Mouse (Mus musculus) layer of hippocampus, postnatal 14 days (tissue): ENCODE measurements at regions not wholly inside any gene's neighbourhood (a gene's known extent, or its start where the extent isn't known, plus 50 kb on each side); places are given as distances from the start of the nearest gene placed in this dataset.
A peak's percentile ranks its signal among the peaks of the same experiment; 100 is the strongest.

Experiments
- DNase-seq, 2 experiments: peaks; one replicate each; pipeline ENCODE4 v3.0.0; 2021 to 2022; ENCODE audit warnings: low spot score in 2 of 2, mixed read lengths in 1 of 2

DNA sequence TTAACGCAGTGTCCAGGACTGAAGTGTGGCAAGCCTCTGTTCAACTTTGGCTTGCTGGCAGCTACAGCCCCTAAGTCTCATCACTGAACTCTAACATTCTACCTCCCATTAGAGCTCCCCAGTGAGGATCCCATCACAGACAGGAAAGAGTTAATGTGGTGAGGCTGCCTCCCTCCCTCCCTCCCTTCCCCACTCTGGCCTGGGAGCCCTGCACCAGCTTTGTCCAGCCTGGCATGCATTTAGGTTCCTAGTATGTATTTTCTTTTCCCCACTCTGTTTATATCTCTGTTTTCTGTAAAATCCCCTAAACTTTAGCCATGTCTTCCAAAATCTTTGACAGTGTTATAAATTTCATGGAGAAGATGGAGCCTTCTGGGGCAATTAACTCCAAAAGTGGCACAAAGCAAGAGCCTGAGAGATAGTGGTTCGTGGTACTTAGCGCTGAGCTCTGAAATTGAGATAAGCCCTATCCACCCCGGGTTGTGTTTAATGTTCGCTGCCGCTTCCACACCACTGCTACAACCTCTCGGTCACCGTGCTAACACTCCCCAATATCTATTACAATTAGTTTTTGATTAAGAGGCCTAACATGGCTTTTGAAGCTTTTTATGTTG, 130.1 kb upstream of the Nr2f2 start:
- DNase-seq, result no peak

DNA sequence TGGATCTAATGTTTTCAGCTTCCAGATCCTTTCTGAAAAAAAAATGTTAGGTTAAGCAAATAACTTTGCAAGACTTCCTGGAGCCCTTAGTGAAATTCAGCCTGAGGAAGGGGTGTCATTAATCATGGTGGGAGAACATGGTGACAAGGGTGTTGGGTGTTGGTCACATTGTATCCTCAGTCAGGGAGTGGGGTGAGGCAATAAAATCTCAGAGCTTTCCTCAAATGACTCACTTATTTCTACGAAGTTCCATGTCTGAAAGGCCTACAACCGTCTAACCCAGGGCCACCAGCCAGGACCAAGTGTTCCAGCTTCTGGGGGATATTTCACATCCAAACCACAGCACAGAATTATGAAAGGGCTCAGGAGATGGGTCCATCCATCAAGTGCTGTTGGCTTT, 117.7 kb upstream of the Nr2f2 start:
- DNase-seq, result no peak

DNA sequence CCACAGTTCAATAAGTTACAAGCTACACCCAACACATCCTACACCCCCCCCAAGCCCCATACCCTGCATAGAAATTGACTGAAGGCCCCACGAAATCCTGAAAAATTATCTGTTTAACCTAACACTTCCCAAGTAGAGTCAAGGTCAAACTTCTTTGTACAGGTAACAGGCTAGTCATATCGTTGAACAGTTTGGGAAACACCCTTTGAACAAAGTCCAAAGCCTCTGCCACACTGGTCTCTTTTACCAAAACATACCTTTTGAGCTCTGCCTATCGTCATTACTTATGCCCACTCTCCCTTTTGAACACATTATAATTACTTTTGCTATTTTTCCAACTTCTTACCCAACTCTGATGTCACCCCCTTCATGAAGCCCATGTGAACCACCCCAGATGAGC, 117.0 kb upstream of the Nr2f2 start:
- no peak for DNase-seq

DNA sequence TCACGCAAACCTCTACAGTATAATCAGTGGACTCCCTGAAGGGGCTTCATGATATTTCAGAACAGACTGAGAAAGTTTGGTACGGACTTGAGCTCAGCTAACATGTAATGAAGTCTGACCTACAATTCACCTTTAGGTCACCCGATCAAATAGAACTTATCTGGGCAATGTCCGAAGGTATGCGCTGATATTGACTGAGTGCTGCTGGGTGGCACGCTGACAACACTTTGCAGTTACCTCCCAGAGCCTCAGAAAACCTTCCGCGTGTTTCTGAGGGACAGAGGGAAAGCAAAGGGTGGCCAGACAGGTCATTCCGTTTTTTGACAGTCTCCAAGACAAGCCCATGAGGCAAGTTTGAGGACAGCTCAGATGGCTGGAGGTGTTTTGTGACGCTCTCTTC, 115.3 kb upstream of the Nr2f2 start:
- DNase-seq, result no peak

DNA sequence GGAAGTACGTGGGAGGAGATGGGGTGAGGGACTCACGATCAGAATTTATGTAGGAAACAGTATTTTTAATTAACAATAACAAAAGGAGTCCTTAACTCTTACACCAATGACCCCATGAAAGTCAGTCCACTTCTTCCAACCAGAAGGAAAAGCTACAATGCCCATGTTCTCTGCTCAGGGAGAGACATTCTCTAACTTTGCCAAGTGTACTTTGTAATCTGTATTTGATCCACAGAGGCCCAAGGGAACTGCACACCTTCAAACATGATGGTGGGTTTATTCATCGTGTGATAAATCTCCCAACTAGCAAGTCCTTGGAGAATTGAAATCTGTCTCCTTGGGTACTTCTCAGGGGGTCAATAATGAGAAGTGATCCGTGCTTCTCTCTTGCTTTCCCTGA, 106.3 kb upstream of the Nr2f2 start:
- DNase-seq, result no peak

DNA sequence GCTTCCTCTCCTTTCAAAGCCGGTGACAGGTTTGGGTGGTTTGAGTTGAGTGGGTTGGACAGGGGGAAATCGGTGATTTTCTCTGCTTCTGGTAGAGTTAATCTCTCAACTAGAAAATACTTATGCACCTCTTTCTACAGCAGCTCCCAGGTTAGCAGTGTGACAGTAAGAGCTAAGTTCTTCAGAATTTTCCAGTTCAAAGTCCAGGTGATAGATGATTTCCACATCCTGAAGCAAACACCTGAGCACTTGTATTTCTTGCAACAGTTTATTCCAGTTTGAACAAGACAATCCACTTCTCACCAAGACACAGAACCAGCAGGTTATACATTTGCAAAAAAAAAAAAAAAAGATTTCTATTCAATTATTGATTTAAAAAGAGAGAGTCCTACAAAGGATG, 104.0 kb upstream of the Nr2f2 start:
- no peak for DNase-seq

DNA sequence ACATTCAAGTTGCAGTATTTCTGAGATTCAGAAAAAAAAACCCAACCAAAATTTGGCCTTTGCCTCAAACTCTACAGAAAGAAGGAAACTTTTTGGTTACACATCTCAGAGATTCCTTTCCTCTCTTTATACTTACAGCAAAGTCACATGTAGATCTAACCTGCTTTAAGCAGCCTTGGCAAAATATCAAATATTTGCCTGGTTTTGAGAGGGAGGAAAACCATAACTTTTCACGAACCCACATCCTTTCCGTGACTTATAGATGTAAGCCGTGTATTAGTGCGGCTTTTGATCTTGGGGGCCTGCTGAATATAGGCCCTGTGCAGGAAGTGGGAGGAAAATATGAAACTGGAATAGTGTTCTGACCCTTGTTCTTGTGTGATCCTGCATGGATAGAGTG, 95.6 kb upstream of the Nr2f2 start:
- DNase-seq, result no peak

DNA sequence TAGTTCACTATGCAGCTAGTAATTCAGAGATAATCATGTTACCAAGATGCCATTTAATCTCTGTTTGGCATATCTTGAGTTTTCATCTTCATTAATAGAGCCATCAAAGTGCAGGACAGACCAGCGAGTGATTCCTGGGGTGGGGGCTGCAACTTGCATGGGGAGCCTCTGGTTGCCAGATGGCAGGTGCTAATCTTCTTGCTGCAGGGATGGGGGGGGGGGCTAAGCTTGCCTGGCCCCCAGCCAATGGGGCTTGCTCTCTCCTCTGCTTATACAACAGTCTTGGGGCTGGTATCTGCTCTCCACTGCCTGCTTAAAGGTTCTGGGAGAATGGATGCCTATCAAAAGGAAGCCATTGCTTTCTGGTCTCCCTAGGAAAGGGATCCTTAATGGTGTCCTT, 88.0 kb upstream of the Nr2f2 start:
- DNase-seq, result no peak

DNA sequence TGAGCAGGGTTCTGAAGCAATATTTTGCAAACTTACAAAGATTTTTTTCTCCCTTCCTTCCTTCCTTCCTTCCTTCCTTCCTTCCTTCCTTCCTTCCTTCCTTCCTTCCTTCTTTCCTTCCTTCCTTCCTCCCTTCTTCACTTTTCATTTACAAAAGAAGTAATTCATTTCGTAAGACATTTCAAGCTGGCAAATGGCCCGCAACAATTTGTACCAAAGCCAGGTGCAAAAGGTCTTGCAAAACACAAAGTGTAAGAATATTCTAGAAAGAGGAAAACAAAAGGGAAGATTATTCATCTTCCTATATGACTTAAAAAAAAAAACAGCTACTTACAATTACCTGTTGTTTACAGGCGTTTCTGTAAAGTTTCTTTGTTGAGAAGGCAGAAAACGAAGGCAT, 86.3 kb upstream of the Nr2f2 start:
- no peak for DNase-seq

DNA sequence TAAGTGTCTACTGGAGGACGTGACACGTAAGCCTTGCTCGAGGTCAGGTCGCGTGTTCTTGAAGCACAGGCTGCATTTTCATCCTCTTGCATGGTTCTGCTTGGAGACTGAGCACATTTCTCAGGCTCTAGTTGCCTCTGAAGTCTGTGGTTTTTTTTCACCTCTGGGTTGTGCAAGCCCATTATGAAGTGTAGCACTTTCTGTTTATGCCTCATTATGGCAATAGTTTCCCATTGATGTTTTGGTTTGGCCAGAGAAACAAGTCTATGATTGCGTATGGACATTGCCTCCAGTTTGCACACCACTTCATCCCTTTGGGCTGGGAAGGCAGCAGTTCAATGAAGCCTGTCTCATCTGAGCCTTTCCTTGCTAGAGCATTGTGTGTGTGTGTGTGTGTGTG, 72.4 kb upstream of the Nr2f2 start:
- no peak for DNase-seq

DNA sequence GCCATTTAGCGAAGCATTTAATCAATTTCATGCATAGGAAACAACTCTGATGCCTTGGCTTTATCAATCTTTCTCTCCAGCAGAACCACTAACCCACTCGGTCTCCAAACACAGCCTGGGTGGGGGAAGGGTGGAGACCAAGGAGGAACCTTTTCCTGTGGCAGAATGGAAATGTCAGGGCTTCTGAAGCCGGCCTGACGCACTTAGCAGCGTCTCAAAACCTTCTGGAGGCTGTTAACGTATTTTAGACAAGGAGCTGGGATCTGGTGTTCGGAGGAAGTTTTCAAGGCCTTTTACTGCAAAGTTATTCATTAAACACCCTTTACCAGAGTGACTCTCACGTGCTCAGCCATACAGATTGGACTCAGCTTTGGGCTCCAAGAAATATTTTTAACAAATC, 67.3 kb upstream of the Nr2f2 start:
- DNase-seq, result no peak

DNA sequence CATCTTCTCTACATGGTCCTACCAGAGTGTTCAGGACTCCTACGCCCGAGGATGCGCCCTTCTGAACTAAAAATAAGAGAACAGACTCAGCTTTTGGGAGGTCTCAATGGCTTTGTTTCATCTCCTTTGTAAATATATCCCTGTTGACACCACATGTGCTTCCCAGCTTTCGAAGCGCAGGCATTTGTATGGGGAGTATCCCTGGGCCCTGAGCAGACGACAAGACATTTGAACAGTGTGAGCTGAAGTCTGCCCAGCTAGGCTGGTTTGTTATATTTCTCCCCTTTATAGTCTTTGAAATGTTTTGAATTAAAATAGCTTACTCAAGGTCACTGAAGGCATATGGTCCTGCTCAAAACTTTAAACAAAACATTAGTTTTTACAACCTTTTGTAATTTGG, 66.8 kb upstream of the Nr2f2 start:
- no peak for DNase-seq

DNA sequence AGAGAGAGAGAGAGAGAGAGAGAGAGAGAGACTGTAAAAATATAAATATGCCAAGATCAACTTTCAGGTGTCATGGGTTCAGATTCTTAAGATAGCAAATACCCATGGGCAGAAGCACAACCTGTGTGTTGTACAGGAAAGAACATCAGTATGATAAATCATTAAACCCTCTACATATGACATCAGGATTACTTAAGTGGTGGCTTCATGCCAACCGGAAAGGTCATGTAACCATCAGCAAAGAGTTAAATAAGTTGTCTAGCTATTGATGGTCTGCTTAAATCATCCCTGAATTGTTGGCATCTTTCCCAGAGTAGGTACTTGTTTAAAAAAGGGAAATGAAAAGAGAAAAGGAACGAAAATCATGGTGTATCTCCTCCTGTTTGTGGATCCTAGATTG, 65.2 kb upstream of the Nr2f2 start:
- DNase-seq, result no peak

DNA sequence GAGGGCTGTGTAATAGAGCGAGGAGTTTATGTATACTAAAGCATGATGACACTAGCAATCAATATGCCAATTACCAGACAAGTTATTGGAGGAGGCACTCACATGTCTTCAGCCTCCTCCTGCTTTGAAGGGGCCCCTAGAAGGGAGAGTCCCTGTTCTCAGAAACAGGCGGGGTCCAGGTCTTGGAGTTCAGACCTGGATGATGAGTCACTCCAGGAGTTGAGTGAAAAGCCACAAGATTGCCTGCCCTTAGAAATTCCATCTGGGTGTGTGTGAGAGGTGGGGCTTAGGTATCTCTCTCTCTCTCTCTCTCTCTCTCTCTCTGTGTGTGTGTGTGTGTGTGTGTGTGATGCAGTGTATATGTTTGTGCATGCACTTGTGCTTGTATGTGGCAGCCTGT, 62.8 kb upstream of the Nr2f2 start:
- no peak for DNase-seq

DNA sequence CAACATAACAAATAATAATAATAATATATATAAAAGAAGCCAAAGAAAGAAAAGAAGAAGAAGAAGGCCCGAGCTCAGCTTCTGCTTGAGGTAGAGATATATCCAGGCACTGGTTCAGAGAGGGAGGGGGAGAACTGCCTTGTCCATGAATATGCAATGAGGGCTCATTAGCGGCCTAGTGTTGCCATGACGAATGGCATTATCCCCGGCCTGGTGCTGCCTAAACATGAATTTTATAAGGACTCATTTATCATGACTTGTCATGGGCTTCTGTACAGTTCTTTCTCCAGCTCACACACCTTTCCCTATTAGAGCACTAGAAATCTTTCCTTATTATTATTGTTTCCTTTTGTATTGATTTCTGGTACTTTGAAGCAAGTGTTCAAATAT, 57.7 kb upstream of the Nr2f2 start:
- DNase-seq, result peak in 1 of 2 experiments; percentile 2

DNA sequence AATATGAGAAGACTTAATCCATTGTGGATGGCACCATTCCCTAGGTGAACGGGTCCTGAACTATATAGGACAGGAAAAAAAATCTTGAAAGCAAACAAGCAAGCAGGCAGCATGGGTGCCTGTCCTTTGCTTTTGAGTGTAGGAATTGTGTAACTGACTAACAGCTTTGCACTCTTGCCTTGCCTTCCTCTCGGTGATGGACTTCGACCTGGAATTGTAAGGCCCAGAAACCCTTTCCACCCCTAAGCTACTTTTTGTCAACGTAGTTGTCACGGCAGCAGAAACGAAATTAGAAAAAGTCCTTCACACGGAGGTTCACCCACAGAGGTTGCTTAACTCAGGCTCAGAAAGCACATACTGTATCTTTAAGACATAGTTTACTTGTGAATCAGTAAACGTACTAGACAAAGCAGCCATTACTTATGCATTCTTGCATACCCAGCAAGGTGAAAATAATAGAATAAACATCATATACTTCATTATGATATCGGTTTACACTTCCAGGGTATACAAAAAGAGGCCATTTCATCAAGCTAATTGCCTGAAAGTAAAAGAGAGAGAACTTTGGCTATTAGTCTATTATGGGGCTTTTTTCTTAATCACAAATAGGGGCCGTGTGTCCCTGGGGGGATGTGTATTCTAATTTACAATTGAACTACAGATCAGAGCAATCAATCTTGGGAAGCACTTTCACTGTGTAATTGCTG, 57.1 kb upstream of the Nr2f2 start:
- no peak for DNase-seq

DNA sequence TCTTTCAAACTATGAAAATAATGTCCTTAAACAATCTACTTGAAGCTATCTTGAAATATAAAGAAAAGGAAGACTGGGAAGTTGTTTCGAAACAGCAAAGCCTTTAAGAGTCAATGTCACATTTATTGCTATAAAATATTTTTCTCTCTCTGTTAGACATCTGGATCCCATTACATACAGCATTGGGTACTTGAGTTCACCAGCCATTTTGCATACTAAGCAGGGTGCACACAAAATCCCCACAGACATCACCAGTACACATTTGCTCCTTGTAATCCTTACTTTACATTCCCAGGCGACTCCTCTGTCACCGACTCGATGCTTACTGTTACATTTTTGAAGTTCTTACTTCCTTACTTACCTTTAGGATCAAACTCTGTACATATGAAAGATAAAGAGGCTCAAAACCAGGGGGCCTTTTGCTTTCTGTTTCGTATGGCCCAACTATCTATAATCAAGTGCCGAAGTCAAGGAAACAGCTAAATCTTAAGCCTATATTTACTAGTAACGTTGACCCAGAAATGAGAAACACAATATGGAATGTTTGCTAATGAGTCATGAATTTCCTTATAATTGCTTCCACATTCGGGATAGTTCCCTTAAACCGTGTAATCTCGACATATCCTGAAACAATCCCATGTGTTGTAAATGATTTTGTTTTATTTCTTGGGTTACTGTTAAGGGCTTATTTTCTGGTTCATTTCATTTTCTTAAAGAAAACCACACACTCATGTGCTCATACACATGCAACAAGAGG, 49.8 kb upstream of the Nr2f2 start:
- DNase-seq, result no peak
